Mouse (Mus musculus) ES-Bruce4 (cell line): ENCODE results near the gene Spred2.

Experiments used
- CTCF ChIP-seq: IDR thresholded peaks from one replicate; pipeline ENCODE4 v1.8.1; 2011; ENCODE audit warnings: low read depth, low read length
- POLR2A ChIP-seq: IDR thresholded peaks from one replicate; pipeline ENCODE4 v1.8.1; 2011; ENCODE audit warnings: low read length; ENCODE audit not compliant: insufficient read depth

DNA sequence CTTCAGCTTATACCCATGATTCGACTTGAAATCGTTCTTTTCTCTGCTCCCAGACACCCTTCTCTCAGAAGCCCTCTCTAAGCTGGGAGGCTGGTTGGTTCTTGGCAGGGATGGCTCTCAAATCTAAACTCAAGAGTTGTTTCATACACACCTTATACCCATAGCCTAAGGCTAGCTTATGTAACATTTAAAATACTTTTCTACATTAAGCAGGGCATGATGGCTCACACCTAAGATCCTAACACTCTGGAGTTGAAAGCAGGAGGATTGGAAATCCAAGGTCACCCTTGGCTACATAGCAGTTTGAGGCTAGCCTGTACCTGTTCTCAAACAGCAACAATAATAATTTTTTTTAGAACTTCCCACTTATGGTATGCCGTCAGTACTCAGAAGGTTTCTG is 34.8 kb downstream of the Spred2 start:
- TF ChIP-seq POLR2A: no peak
- TF ChIP-seq CTCF: no peak
